Mouse (Mus musculus) MN1 (cell line): ENCODE measurements at regions not wholly inside any gene's neighbourhood (a gene's known extent, or its start where the extent isn't known, plus 50 kb on each side); places are given as distances from the start of the nearest gene placed in this dataset.

Experiments
- DNase-seq: peaks from one replicate; pipeline ENCODE4 v3.0.0-alpha.2; 2016; ENCODE audit warnings: low spot score

DNA sequence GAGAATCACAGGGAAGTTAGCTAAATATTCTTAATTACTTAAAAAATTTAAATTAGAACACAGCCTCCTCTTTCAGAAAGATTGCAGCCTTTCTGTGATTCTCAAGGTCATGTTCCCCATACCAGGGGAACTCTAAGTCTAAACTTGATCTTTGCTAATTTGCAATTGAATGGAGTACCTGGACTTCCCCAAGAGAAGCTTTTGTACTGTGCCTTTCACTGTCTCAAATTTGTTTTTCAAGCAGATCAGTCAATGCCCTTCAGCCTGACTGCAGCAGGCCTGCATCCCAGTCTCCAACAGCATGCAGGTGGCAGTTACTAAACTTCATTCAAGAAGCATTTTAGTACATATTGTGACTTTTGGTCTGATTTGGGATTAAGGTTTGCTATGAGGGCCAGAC lies 611.8 kb downstream of the Snca start:
- no peak for DNase-seq

DNA sequence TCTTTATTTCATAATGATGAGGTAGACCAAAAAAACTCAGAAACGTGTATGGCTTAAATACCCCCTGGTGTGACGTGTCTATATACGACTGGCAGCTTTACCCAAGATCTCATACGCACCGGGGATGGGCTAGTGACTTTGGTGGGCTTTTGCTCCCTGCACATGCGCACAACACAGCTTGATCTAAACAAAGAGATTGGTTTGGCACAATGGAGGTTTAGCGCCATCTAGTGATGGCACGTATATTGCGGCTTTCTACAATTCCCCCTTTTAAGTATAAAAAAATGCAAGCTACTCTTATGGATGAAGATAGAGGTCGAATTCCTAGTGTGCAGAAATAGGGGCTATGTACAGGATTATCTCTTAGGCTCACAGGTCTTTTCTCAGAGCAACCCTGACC lies 628.1 kb downstream of the Snca start:
- peak; percentile 48 for DNase-seq
